Comparison of ENCODE assay signal across 8 mouse cellular contexts in genomic region chr11:71751174-71751611, GRCm38 (mm10). TPM values are rescaled to one million over a fixed set of nuclear protein-coding genes. Genes with fewer than 3 reads are reported as not detected.
A peak's percentile ranks its signal among the peaks of the same experiment; 100 is the strongest.
DNase-seq lines count a peak whose midpoint lies in the region; ATAC-seq and TF ChIP-seq lines count a peak whose summit lies in the region.

No protein-coding gene starts in this region.

- ATAC-seq in midbrain, embryonic 11.5 days (ENCODE audit: low FRiP score) = no peak; the same call in none of the 2 replicates

- WGBS in midbrain, embryonic 11.5 days = under 1% methylated on average over 41 of the region's 41 CpGs

- in situ Hi-C loops in ES-E14 (cut with MboI; ENCODE audit: low sequenced_read_pairs in 2 of 2, unreplicated experiment in 2 of 2) = no loop called here

- DNase-seq in gastrocnemius, adult 2 months = peak; percentile 28
- no peak for DNase-seq in gastrocnemius, postnatal 36 days
- DNase-seq in ES-E14 (ENCODE audit: low read depth, low spot score) = no peak
- DNase-seq in kidney, postnatal 14 days = peak; percentile 36
- DNase-seq in midbrain, embryonic 11.5 days (ENCODE audit: low spot score, missing footprints) = peak; percentile 94
- peak; percentile 86 for DNase-seq in thymus, postnatal 4 days
- no peak for DNase-seq in urinary bladder, adult 2 months (ENCODE audit: low spot score)

- H3K9me3 ChIP-seq in ES-E14 (ENCODE audit: control insufficient read depth, insufficient read depth, low read depth, low read length) = no peaks in the 10 kb centered on the region
- H3K9me3 ChIP-seq in midbrain, embryonic 11.5 days (ENCODE audit: control insufficient read depth, low read length) = no peaks in the 10 kb centered on the region

- H3K27ac ChIP-seq in gastrocnemius, adult 2 months = peak overlapping the region; percentile 84
- H3K27ac ChIP-seq in ES-E14 (ENCODE audit: insufficient read depth, low read depth, low read length, poor library complexity, severe bottlenecking) = no peak overlapping the region
- H3K27ac ChIP-seq in embryonic fibroblast, embryonic 13.5 days (ENCODE audit: insufficient read depth, low read length) = no peak overlapping the region
- H3K27ac ChIP-seq in midbrain, embryonic 11.5 days (ENCODE audit: low read depth, low read length) = peak overlapping the region; percentile 58

- H3K4me1 ChIP-seq in ES-E14 (ENCODE audit: control insufficient read depth in 2 of 2, insufficient read depth in 2 of 2, low read length in 2 of 2, poor library complexity in 1 of 2) = no peaks in the 10 kb centered on the region
- H3K4me1 ChIP-seq in embryonic fibroblast, embryonic 13.5 days (ENCODE audit: control insufficient read depth, insufficient read depth, low read length) = no peaks in the 10 kb centered on the region
- peaks cover 40% of the 10 kb centered on the region for H3K4me1 ChIP-seq in midbrain, embryonic 11.5 days (ENCODE audit: control insufficient read depth, insufficient read depth, low read length)

- no peak for TF ChIP-seq POLR2A in embryonic fibroblast, embryonic 13.5 days (IDR thresholded peaks at IDR 0.05; ENCODE audit: low read depth, low read length)

- H3K4me3 ChIP-seq in gastrocnemius, adult 2 months = peak overlapping the region; percentile 85
- H3K4me3 ChIP-seq in ES-E14 (ENCODE audit: insufficient read depth in 1 of 2, low read depth in 1 of 2, low read length in 2 of 2, poor library complexity in 1 of 2, severe bottlenecking in 1 of 2) = peak overlapping the region; percentile 76
- peak overlapping the region; percentile 24 for H3K4me3 ChIP-seq in embryonic fibroblast, embryonic 13.5 days (ENCODE audit: insufficient read depth, low read length)
- peak overlapping the region; percentile 67 for H3K4me3 ChIP-seq in midbrain, embryonic 11.5 days (ENCODE audit: low read depth, low read length)

- no peaks in the 10 kb centered on the region for H3K27me3 ChIP-seq in midbrain, embryonic 11.5 days (ENCODE audit: control insufficient read depth, insufficient read depth, low read length)

- intact Hi-C loops in gastrocnemius, adult 2 months (cut with DNase I) = no loop called here
- intact Hi-C loops in gastrocnemius, postnatal 36 days (cut with DNase I) = no loop called here

- peak overlapping the region; percentile 73 for H3K4me2 ChIP-seq in midbrain, embryonic 11.5 days

- peak overlapping the region; percentile 72 for H3K9ac ChIP-seq in ES-E14 (ENCODE audit: insufficient read depth, low read depth, low read length, poor library complexity, severe bottlenecking)
- peak overlapping the region; percentile 75 for H3K9ac ChIP-seq in midbrain, embryonic 11.5 days (ENCODE audit: low read length)

- no peaks in the 10 kb centered on the region for H3K36me3 ChIP-seq in ES-E14 (ENCODE audit: control insufficient read depth, insufficient read depth, low read length, poor library complexity, severe bottlenecking)
- H3K36me3 ChIP-seq in midbrain, embryonic 11.5 days (ENCODE audit: control insufficient read depth, insufficient read depth, low read length) = no peaks in the 10 kb centered on the region

- TF ChIP-seq CTCF in gastrocnemius, adult 2 months (IDR thresholded peaks at IDR 0.05) = no peak
- no peak for TF ChIP-seq CTCF in embryonic fibroblast, embryonic 13.5 days (IDR thresholded peaks at IDR 0.05; ENCODE audit: borderline replicate concordance, insufficient read depth, low read length)

TF ChIP-seq in ES-E14, 5 proteins besides CTCF, POLR2A, EP300 and RAD21:
- TF ChIP-seq MAFK (IDR thresholded peaks at IDR 0.05; ENCODE audit: insufficient read depth, low read depth, low read length) (no peak), ZNF384 (IDR thresholded peaks at IDR 0.05; ENCODE audit: low read depth, low read length) (no peak), ZC3H11A (IDR thresholded peaks at IDR 0.05; ENCODE audit: borderline replicate concordance, low read depth, low read length) (no peak), CHD2 (IDR thresholded peaks at IDR 0.05; ENCODE audit: low read depth, low read length) (no peak), HCFC1 (IDR thresholded peaks at IDR 0.05; ENCODE audit: borderline replicate concordance, insufficient read depth, low read length) (no peak)

RNA-seq across cellular contexts. Expression of gene Wscd1, which starts 1.5 kb away (rescaled TPM):
- total RNA-seq in gastrocnemius, adult 2 months (2021) = 1 to 10 TPM; 1.8 to 2.4 TPM
- total RNA-seq in gastrocnemius, postnatal 36 days (2021) = 1 to 10 TPM; 2.8 to 3.6 TPM
- total RNA-seq in ES-E14 (2012; rRNA removed) = 5.8 and 16.9 TPM in 2 replicates
- 0.23 TPM in 1 of 2 replicates, not detected in the other for polyA plus RNA-seq in embryonic fibroblast, embryonic 13.5 days (2011; ENCODE audit: insufficient read length, low read depth, missing spikeins)
- polyA plus RNA-seq in midbrain, embryonic 11.5 days (2014; fragmentation: Nextera tagmentation; extraction: Ambion mirVana) = 44.1 and 54.4 TPM in 2 replicates
- 2.5 and 2.8 TPM in 2 replicates for polyA plus RNA-seq in urinary bladder, adult 2 months (2012; rRNA removed)

Comparison
In these comparisons a context has a peak if more than half of its experiments do, and no peak if none do; other contexts are left out.
1. DNase-seq: peak in gastrocnemius, adult 2 months (single experiment), kidney, postnatal 14 days (single experiment), midbrain, embryonic 11.5 days (single experiment) and thymus, postnatal 4 days (single experiment); none in gastrocnemius, postnatal 36 days (0 of 2), ES-E14 (single experiment) and urinary bladder, adult 2 months (single experiment).
2. H3K27ac ChIP-seq: peak in gastrocnemius, adult 2 months (single experiment) and midbrain, embryonic 11.5 days (single experiment); none in ES-E14 (single experiment) and embryonic fibroblast, embryonic 13.5 days (single experiment).
3. H3K4me3 ChIP-seq: peak in every context shown above with its lines; median percentile 85 in gastrocnemius, adult 2 months; 76 in ES-E14; 67 in midbrain, embryonic 11.5 days; 24 in embryonic fibroblast, embryonic 13.5 days.